Mouse (Mus musculus) inflammation-experienced regulatory T-cells (primary cell): ENCODE results near the gene Cxcl10. TPM values are rescaled to one million over a fixed set of nuclear protein-coding genes. Genes with fewer than 3 reads are reported as not detected.

Experiments
- polyA plus RNA-seq, 2 experiments: library from polyadenylated mRNA; unstranded; fragments of 100-300 nt; shearing (Covaris generic); gene quantifications; one replicate each; pipeline ENCODE4 v1.2.1; 2017

Gene Cxcl10
- polyA plus RNA-seq: 10 to 100 TPM in 1 of 2 experiments, 1 to 10 TPM in 1; 7.2 to 21.2 TPM

DNA sequence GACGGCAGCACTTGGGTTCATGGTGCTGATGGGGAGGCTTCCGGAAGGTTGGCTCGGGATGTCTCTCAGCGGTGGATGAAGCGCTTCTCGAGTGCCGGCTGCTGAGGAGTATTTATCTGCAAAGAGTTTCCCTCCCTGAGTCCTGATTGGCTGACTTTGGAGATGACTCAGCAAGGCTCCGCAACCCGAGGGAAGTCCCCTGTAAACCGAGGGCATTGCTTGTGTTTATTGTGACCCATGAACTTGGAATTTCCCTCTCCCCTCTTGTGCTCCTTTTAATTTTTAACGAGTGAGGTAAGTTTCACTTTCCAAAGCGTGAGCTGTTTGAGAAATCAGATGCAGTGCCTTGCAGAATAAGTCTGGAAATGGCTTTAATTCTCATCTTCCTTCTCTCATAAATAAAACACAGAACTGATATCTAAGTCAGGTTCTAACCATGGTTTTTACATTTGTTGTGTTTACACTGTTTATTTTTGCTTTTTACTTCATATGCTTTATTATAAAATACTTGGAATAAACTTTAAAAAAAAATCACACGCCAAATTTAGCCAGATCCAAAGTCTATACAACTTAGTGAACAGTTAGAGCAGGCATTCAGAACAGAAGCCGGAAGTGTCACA lies at the start of gene Cxcl10:
Gene Cxcl10, minus strand, starts transcription at position 96 of the 620 bp plus-strand sequence.

GRCm38 (mm10) chr5:92331635-92332338 lies 16.9 kb downstream of the Cxcl10 start, which contains the start of gene Art3:
Gene Art3, plus strand, starts transcription at chr5:92331827.

GRCm38 (mm10) chr5:92327929-92328328 lies 20.8 kb downstream of the Cxcl10 start, which contains the start of gene Cxcl9:
Gene Cxcl9, minus strand, starts transcription at chr5:92328079.

DNA sequence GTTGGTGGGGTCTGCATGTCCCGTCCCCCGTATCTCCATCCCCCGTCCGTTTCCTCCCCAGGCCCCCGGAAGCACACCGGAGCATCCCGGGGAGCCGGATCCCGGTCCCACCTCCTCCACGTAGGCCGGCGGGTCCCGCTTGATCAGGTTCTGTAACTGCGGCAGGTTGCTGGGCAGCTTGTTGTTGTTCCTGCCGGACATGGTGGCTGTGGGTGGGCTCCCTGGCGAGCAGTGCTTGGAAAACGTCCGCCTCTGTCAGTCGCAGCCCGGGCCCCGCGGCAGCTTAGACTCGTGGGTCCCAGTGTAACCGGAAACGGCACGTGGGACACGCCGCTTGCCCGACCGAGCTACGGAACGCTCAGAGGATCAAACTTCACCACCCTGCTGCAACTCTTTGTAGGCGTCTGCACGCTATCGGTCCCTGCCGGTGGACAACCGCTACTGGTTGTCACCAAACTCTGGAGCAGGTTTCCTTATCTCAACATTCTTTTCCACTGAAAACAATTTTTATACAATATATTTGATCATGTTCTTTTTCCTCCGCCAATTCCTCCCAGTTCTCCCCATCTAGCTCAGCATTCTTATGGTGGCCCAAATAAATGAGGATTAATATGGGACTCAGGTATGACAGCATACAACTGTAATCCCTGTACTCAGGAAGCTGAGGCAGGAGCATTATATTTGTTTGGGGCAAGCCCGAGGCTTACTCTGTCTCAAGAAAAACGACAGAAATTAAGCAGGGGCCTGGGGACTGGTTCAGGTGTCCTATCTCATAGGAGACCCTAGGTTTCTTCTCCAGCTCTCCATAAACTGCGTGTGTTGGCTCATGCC lies 38.8 kb downstream of the Cxcl10 start, which contains the start of gene Sdad1:
Gene Sdad1, minus strand, starts transcription at position 799 of the 831 bp plus-strand sequence.

Other genes starting within 250 kb of the Cxcl10 start
- 10 to 100 TPM; 40.3 to 56.6 TPM for gene Uso1, start 211.0 kb downstream of the Cxcl10 start, polyA plus RNA-seq
- not detected for gene U90926, start 133.5 kb downstream of the Cxcl10 start, polyA plus RNA-seq
- under 1 TPM; 0.30 to 0.87 TPM for gene Ppef2, start 92.6 kb downstream of the Cxcl10 start, polyA plus RNA-seq
- gene Naaa, start 70.7 kb downstream of the Cxcl10 start, polyA plus RNA-seq: 10 to 100 TPM; 10.8 to 13.4 TPM
- gene Sdad1, start 38.4 kb downstream of the Cxcl10 start, polyA plus RNA-seq: 10 to 100 TPM; 33.4 to 54.3 TPM
- gene Cxcl9, start 20.8 kb downstream of the Cxcl10 start, polyA plus RNA-seq: 1 to 10 TPM in 1 of 2 experiments, under 1 TPM in 1; 0.47 to 2.1 TPM
- gene Art3, start 17.1 kb downstream of the Cxcl10 start, polyA plus RNA-seq: 10 to 100 TPM in 1 of 2 experiments, 1 to 10 TPM in 1; 6.7 to 12.1 TPM
- 10 to 100 TPM; 38.4 to 51.4 TPM for gene Nup54, start 86.3 kb upstream of the Cxcl10 start, polyA plus RNA-seq
- 10 to 100 TPM; 22.2 to 26.0 TPM for gene Scarb2, start 157.9 kb upstream of the Cxcl10 start, polyA plus RNA-seq
- under 1 TPM in 1 of 2 experiments, not detected in 1; 0.21 TPM for gene Fam47e, start 206.2 kb upstream of the Cxcl10 start, polyA plus RNA-seq